Mouse (Mus musculus) mesoderm, embryonic 11.5 days (tissue): Measurements from ENCODE around the gene Cadm4.

Experiments used
- DNase-seq: peaks from one replicate; pipeline ENCODE4 v3.0.0-alpha.2; 2012; ENCODE audit warnings: low read depth, low spot score

Cadm4 gene

DNA sequence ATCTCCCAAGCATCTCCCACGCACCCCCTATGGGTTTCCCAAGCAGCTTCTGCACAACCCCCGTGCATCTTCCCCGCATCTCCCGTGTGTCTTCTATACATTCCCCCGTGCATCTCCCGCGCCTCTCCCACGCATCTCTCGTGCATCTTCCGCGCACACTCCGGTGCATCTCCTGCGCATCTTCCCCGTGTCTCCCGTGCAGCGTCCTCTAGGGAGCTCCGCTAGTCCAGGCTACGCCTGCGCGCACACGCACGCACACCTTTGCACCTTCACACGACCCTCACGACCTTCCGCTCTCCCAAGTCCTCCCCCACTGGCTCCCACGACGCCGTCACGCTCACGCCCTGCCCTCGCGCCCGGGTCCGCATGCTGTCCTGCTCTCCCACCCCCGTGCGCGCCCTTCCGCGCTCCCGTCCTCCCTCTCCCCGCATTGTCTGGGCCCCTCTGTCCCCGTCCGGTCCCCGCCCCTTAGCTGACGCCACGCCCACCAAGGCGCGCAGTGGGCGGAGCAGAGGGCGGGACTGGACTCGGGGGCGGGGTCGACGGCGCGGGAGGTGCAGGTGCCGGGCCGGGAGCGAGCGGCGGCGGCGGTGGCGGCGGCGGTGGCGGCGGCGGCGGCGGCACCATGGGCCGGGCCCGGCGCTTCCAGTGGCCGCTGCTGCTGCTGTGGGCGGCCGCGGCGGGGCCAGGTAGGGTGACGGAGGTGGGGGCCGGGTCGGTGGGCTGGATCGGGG lies at the start of gene Cadm4:
Gene Cadm4 (plus strand): TSS at position 550 of the 734 bp plus-strand sequence.
- peak; percentile 90 for DNase-seq

DNA sequence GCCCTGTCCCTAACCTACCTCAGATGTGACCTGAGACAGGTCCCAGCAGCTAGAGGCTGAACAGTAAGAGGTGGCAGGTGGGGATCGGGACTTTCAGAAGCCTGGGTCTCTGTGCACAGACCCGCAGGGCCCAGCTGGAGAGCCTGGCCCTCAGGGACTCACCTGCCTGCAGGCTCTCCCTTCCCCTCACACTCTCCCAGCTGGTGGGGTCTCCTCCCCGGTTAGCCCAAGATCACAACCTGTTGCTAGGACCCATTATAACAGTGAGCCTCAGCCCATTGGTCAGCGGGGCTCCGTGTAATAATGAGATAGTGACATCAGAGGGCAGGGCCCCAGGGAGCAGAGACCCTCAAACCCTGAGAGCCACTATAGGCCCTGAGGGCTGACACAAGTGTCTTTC lies 46.5 kb upstream of the Cadm4 start:
- no peak for DNase-seq

DNA sequence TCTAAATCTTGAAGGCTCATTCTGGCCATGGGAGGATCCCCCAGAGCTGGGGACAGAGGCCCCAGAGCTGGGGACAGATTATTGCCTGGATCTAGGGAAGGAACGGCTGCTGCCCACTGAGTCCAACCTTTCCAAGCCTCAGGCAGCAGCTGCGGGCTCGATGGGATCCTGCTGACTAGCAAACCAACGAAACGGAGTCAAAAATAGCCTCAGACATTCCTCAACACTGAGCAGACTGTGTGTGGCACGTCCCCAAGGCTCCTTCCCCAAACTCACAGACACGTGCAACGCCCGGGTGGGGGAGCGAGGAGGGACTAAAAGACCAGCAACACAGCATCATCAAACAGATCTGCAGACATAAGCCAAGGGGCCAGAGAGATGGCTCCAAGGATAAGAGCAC lies 43.8 kb upstream of the Cadm4 start:
- no peak for DNase-seq

DNA sequence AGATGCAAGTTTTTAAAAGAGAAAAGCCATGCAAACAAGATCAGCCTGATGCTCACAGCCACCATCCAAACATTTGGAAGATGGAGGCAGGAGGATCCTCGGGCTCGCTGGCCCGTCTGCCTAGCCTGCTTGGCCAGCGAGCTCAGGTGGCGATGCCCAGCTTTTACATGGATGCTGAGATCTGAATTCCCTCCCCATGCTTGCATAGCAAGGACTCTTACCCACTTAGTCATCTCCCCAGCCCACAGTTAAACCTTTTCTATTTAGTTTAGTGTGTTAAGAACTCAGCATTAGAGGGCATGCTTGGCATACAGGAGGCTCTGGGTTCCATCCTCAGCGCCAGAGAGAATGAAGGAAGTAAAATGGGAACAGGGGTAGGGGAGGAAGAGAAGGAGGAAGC lies 42.6 kb upstream of the Cadm4 start:
- no peak for DNase-seq

DNA sequence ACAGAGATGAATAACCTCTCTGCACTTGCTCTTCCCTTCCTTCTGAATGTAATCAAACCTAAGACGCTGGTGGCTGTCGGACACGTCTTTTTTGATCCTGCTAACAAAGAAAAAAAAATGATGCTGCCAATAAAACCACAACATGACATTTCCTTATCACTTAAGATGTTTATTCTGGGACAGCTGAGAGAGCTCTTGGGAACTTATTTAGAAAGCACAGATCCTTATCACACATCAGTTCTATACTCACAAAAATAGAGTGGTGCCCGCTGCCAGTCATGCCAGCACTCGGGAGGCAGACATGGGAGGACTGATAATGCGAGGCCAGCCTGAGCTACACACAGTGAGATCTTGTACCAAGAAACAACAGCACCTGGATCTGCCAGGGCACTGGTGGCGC lies 41.9 kb upstream of the Cadm4 start:
- DNase-seq: no peak

DNA sequence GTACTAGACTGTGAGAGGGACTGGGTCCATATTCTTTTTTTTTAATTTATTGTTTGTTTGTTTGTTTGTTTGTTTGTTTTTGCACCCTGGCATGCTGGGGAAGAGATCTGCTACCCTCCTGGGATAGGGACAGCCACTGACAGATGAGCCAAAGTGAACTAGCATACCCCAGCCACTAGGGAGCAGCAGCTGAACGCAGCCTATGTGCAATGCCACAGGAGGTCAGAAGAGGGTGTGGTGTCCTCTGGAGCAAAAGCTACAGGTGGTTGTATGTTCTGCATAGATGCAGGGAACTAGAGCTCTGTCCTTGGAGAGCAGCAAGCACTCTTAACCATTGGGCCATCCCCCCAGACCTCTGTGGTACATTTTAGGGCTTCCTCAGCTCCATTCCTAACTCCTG lies 40.0 kb upstream of the Cadm4 start:
- DNase-seq: peak; percentile 81

DNA sequence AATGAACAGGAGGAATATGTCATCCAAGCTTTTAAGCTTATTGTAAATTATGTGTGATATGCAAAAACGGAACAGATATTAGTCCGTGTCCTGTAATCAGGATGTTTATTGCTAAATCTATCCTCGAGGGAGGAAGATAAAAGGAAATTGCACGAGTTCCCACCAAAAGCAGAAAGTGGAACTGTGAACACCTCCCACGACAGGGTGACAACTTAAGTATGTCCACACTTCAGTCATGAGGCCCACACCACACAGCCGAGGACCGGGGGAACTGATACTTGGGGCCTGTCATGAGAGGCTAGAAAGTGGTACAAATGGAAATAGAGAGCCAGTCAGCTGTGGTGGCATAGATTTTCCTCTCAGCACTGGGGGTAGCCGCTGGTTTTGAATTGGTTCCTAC lies 39.5 kb upstream of the Cadm4 start:
- DNase-seq: no peak

DNA sequence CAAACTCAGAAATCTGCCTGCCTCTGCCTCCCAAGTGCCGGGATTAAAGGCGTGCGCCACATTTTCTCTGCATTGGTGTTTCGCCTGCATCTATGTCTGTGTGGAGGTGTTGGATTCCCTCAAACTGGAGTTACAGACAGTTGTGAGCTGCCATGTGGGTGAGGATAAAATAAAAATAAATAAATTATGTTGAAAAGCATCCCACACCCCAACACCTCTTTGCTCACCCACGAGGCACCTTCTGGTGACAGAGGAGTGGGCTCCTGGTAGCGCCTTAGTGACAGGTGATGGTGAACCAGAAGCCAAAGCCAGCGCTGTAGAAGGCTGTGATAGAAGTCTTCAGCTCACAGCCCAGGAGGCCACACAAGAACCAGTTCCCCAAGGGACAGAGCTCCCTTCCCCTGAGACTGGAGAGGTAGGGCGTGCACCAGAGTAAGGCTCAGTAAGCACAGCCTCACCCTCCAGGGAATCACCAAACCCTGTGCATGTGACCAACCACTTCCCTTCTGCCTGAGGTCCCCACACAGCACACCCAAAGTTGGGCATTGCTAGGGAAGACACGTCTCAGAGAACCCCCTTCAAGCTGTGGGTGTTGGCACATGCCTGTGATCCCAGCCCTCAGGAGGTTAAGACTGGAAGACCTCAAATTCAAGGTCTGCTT lies 36.4 kb upstream of the Cadm4 start:
- DNase-seq: no peak

DNA sequence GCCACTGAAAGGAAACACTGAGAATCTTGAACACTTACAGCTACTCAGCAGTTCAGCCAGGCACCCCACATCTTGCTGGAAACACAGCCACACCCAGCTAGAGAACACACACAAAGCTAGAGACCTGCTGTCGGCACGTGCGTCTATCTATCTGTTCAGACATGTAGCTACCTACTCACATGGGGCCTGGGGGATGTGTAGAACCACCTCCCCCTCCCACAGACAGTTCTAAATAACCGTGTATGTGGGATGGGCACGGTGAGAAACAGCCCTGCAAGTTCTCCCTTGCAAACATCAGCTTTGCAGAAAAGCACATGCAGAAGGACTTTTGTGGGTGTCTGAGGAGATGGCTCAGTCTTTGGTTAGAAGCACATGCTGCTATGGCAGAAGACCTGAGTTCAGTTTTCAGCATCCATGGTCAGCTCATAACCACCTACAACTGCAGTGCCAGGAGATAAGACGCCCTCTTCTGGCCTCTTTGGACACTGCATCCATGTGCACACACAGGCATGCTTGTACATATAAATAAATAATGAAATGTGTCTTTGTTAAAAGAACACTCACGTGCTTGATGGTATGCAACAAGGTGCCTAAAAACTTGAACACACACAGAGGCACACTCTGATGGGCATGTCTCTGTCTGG lies 35.0 kb upstream of the Cadm4 start:
- no peak for DNase-seq

DNA sequence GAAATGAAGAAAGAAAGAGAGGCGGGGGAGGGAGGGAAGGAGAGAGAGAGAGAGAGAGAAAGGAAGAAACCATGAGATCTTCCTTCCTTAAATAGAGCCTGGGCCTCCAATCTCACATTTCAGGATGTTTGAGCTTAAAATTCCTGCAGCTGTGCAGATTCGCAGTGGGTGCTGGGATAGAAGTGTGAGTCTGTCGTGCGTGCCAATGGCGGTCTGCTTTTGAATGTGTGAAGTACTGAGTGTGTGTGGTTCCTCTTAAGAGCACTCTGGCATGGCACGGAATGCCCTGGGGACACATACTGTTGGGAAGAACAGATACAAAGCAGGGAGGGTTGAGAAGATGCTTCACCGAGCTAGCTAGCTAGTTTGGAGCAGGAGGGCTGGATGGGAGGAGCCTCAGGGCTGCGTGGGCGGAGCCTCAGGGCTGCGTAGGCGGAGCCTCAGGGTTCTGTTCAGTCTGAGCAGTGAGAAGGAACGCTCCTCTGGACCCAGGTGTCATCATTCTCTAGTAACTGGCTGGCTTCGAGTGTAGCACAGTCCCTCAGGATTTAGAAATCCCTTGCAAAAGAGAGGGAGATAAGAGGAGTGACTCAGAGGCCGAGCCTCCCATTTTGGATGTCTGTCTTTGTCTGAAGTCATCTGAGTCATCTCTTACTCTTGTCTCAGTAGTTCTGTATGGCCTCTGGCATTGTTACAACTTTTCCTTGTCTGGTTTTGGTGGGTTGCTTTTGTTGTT lies 32.9 kb upstream of the Cadm4 start:
- DNase-seq: no peak

DNA sequence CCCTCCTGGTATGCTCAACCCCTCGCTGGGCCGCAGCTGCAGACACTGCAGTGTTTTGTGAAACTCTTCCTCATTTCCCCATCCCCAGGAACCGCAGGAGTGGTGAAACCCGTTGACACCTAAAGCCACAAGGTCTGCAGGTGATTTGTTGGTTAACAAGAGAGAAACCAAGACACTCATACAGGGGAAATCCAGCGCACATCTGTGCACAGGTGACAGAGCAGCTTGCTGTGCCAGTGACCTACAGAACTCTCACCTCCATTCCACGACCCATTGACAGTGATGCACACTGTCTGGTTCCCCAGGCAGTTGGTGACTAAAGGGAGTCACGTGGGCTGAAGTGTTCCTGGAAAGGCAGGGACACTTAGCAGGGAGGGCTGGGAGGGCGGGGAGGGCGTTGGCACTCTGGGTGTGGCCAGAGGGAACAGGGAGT lies 31.2 kb upstream of the Cadm4 start:
- DNase-seq: no peak

DNA sequence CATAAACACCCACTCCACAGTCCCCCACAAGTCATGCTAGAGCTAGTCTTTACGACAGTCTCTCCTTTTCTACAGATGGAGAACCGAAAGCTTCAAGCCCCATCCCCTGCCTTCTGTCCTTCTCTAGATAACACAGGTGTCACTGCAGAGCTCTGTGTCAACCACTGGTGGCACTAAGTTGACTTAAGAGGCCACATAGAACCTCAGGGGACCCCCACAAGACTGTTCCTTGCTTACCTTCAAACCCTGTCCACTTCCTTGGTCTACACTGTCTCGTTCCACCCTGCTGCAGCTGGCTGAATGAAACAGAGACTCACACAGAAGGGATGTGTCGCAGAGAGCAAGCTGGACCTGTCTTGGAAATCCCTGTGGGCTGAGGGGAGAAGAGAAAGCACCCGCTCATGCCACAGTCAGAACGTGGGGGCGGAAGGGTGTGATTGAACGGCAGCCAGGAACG lies 29.9 kb upstream of the Cadm4 start, which contains the start of gene Irgc1:
Gene Irgc1 (minus strand): TSS at position 443 of the 457 bp plus-strand sequence.
- DNase-seq: no peak

DNA sequence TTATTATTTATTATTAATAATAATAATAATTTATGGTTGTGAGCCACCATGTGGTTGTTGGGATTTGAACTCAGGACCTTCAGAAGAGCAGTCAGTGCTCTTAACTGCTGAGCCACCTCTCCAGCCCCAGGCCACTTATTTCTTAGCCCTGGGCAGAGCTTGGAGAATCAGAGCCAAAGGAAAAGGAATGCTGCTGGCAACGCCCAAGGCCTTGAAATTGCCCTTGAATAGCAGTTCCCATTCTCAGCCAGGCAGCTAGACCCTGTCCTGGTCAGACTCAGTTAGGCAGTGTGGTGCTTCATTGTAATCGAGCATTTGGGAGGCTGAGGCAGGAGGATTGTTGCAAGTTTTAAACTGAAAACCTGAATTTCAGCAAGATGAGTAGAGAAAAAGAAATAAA lies 27.6 kb upstream of the Cadm4 start:
- DNase-seq: no peak

DNA sequence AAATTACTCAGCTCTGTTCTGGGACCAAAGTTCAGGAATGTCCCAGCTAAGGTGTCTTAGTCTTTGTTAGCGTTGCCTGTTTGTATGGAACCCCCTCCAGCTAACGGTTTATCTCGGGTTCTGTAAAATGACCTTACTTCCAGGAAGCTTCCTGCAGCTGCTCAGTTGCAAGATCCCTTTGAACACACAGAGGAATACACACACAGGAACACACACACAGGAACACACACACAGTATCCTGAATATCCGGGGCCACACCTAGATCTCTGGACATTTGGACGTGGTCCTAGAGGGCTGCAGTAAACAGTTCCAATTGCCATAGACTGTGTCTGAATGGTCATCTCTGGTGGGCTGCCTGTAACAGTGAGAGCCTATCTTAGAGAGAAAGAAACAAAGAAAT lies 26.1 kb upstream of the Cadm4 start:
- no peak for DNase-seq

DNA sequence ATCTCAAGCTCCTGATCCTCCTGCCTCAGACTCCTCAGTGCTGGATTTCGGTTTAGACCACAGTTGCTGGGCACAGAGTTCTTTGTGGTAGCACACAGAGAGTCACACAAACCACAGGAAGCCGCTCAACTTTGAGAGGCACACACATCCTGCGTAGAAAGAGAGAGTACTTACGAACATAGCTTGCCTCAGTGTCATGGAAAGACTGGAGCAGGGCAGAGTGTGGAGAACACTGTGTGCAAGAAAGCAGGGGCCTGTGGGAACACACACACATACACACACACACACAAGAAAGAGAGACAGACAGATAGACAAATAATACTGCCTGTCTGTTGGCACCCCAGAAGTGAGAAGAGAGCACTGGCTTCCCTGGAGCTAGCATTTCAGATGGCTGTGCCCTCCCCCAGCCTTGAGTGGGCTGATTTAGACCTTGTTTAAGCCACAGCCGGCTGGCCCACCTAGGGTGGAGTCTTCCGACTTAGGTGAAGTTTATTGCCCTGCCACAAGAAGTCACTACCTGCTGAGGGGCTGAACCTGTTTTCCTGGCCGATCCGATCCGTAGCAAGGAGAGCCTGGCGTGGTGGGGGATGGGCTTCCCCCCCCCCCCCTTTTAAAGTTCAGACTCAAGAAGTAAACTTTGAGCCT lies 24.0 kb upstream of the Cadm4 start:
- no peak for DNase-seq

DNA sequence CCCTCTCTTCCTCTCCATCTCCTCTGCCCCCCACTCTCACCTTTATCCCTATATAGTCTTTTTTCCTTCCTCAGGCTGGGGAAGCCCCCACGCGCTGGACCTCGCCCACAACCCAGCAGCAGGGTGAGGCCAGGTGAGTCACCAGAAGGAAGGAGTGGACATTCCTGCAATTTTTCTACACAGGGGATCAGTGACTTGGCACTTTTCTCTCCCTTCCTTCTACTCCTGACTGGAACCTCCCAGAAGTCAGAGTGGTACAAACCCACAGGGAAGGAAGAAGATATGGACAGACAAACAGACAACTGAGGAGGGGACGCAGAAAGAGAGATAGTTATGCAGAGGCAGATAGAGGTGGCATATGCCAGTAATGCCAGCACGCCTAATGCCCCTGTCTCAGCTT lies 22.4 kb upstream of the Cadm4 start:
- no peak for DNase-seq

DNA sequence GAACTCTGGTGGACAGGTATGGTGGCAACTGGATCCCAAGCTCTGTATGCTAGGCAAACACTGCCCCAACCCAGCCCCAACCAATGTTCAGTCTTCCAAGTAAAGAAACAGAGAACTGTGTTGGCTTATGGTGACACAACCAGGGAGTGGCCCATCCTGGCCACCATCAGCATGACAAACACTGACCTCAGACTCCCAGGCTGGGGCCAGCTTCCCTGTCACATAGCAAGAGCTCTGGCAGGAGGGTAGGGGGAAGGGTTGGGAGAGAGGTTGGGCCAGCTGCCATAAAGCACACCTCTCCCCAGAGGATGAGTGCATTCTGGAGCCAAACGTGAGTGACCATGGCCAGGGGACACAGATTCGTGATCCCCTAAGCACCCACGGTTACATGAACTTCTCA lies 22.0 kb upstream of the Cadm4 start:
- no peak for DNase-seq

DNA sequence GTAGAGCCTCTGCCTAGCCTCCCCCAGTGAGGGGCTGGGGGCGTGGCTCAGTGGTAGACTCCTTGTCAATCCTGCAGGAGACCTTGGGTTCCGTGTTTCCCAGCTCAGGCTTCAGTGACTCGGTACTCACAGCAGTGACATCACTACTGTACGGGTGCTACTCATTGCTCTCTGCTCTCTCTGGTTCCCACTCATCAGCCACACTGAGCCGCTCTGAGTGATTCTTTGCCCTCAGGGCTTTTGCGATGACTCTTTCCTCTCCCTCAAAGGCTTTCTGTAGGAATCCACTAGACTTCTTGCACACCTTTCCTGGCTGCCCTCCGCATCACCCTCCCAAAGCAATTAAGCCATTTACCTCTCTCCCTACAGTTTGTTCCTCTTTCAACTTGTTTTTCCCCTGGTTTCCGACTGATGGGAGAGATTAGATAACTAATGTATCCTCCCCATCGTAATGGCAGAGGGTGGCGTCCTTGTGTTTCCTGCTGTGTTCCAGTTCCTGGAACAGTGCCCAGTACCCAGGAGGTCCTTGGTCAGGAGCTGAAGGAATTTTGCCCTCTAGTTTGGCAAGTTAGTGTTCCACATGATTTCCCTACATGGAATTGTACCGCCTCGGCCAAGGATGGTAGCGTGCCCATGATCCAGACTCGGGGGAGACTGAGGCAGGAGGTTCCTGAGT lies 20.3 kb upstream of the Cadm4 start:
- DNase-seq: no peak

DNA sequence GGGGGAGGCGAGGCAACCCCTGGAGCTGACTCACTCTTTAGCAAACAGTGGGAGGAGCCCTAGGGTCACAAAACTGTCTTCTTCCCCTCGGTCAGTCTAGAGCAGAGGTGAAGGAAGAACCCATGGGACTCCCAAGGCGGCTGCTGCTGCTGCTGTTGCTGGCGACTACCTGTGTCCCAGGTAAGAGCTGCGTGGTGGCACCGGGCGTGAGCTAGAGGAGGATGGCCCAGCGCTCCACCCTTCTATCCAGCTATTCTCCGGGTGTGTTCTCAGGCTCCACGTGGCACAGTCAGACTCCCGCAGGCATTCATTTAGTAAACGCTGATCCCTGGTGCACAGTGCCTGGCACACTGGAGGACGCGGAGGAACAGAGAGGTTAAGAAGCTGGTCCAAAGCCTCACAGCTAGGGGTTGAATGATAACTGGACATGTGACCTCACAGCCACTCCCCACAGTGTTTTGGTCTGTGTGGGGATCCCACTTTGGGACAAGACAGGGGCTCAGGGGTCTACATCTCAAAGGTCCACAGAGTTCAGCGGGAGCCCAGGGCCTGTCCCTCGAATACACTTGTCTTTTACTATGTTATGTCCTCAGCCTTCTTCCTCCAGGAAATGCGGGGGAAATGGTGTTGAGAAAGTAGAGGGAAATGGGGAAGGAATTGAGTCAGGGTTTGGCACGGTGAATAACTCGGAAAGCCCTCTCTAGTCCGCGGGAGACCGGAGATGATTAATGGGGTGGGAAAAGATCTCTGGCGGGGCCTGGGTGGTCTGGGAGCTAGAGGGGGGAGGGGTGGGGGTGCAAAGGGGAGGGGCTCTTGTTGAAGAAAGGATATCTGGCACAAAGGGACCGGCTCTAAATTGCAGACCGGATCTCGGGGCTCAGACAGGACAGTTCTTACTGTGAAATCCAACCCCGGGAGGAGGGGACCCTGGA lies 19.2 kb upstream of the Cadm4 start, which contains the start of gene Plaur:
Gene Plaur (plus strand): TSS at position 97 of the 932 bp plus-strand sequence.
- peak; percentile 73 for DNase-seq

DNA sequence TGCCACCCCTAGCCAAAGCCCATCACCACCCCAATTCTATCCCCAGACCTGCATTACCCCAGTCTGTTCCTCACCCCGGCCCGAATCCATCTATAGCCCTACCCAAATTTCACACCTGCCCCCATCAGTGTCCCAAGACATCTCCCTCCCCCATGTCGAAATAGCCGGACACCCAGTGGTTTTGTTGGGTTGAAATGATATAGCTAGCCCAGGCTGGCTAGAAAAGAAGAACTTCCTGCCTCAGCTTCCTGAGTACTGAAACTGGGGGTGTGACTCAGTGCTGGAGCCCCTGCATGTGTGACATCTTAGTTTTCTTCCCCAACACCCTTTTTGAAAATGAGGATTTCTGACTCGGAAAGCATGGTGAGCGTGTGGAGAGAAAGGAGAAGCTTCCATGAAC lies 15.0 kb upstream of the Cadm4 start:
- no peak for DNase-seq
